Mouse (Mus musculus) heart, postnatal 0 days (tissue): ENCODE measurements around the gene Patj. TPM values are rescaled to one million over a fixed set of nuclear protein-coding genes. Genes with fewer than 3 reads are reported as not detected.
"Not testable (repeated sequence)": the region's sequence is repeated elsewhere in the genome, so short reads cannot be mapped to it uniquely, and the experiment has no call there.

Source experiments
- ATAC-seq: fragments of 200-750 bp; cut with Nextera tagmentation; 2 replicates; pipeline ENCODE4 v1.8.0; 2017; ENCODE audit warnings: low read depth, moderate number of reproducible peaks, moderate library complexity; ENCODE audit not compliant: insufficient read depth
- DNase-seq: peaks from one replicate; pipeline ENCODE4 v3.0.0-alpha.2; 2016; ENCODE audit warnings: low spot score
- H3K27ac ChIP-seq: fragments of 300-500 bp; sonication (generic); 2 replicates; pipeline ENCODE4 v1.5.1; 2014; ENCODE audit warnings: low read depth, mild to moderate bottlenecking
- H3K27me3 ChIP-seq: fragments of 300-500 bp; sonication (generic); 2 replicates; pipeline ENCODE4 v1.6.1; 2014; ENCODE audit warnings: low read length, mixed read lengths; ENCODE audit not compliant: control insufficient read depth, insufficient read depth
- H3K36me3 ChIP-seq: fragments of 300-500 bp; sonication (generic); replicated peaks from 2 replicates; pipeline ENCODE4 v1.6.1; 2014; ENCODE audit warnings: low read length, mixed read lengths; ENCODE audit not compliant: control insufficient read depth, insufficient read depth
- H3K4me1 ChIP-seq: fragments of 300-500 bp; sonication (generic); 2 replicates; pipeline ENCODE4 v1.6.1; 2014; ENCODE audit warnings: antibody characterized with exemption; ENCODE audit not compliant: control insufficient read depth, insufficient read depth
- H3K4me2 ChIP-seq: fragments of 300-500 bp; sonication (generic); 2 replicates; pipeline ENCODE4 v1.6.1; 2014; ENCODE audit warnings: low read depth, mild to moderate bottlenecking, low read length, moderate library complexity
- H3K4me3 ChIP-seq: fragments of 300-500 bp; sonication (generic); 2 replicates; pipeline ENCODE4 v1.5.1; 2014; ENCODE audit warnings: low read depth, low read length
- H3K9ac ChIP-seq: fragments of 300-500 bp; sonication (generic); replicated peaks from 2 replicates; pipeline ENCODE4 v1.6.1; 2014; ENCODE audit warnings: low read depth, low read length, mixed read lengths
- H3K9me3 ChIP-seq: fragments of 300-500 bp; sonication (generic); replicated peaks from 2 replicates; pipeline ENCODE4 v1.6.1; 2016; ENCODE audit warnings: low read length; ENCODE audit not compliant: control insufficient read depth
- CTCF ChIP-seq: IDR thresholded peaks from 2 replicates; pipeline ENCODE4 v1.5.1; 2016; ENCODE audit warnings: antibody characterized with exemption, control low read depth, low read depth
- EP300 ChIP-seq: IDR thresholded peaks from 2 replicates; pipeline ENCODE4 v1.6.1; 2016; ENCODE audit warnings: antibody characterized with exemption, low read depth
- WGBS: fragments of 180-500 bp; shearing (Covaris S2); extraction: QIAGEN DNeasy Blood & Tissue Kit; methylation state at CpG from one replicate; pipeline ENCODE4 v1.1.7; 2014; 5-methylcytosine and 5-hydroxymethylcytosine counted together
- polyA plus RNA-seq: library from polyadenylated mRNA; unstranded; fragments of >200 nt; fragmentation: Nextera tagmentation; extraction: Ambion mirVana; gene quantifications from 2 replicates; pipeline ENCODE4 v1.2.1, GENCODE M21; 2015
- total RNA-seq: library from RNA; depleted of rRNA; stranded (reverse); fragments of >200 nt; gene quantifications from 2 replicates; pipeline ENCODE4 v1.2.3, GENCODE M21; 2014; ENCODE audit warnings: low replicate concordance

The Patj gene
- total and polyA plus RNA-seq, 2 experiments from 2014 or later: 5.2 to 1,302 TPM

DNA sequence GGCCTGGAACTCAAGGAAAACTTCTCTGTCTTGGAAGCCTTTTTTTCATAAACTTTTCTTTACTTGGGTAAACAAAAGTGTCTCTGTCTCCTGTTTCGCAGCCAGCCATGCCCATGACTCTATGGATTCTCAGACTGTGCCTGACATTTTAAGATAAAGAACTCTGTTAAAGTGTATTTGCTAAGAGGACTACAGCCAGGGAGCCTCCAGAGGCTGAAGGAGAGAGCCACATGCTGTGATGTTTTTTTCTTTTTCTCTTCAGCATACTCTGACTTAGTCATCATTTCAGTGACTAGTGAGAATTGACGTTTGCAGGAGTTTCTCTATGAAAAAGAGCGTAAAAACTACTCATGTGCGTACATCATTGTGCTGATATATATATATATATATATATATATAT lies 7.9 kb downstream of the Patj start:
- TF ChIP-seq EP300 (no peak), CTCF (no peak)
- Histone ChIP-seq H3K4me2 (no peak overlapping the region), H3K4me3 (no peak overlapping the region), H3K27ac (no peak overlapping the region), H3K9me3 (no peaks in the 10 kb centered on the region), H3K9ac (no peak overlapping the region), H3K27me3 (no peaks in the 10 kb centered on the region), H3K36me3 (no peaks in the 10 kb centered on the region), H3K4me1 (no peaks in the 10 kb centered on the region)
- 76% methylated on average over 4 of the region's 4 CpGs for WGBS
- DNase-seq (no peak), ATAC-seq (no peak)

DNA sequence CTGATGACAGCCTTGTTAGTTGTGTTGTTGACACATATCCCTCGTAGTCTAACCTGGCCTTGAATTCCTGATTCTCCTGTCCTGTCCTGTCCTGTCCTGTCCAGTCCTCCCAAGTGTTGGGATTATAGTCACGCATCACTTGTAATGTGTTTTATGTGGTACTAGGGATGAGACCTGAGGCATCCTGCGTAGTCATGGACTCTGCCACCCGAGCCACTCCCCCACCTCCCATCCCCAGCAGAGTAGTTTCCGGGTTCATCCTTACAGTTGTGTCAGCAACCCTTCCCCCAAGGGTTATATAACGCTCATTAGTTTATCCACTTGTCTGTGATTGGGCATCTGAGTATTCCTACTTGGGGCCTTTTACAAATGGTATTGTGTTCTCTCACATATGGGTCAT lies 8.8 kb downstream of the Patj start:
- Histone ChIP-seq H3K36me3 (no peaks in the 10 kb centered on the region), H3K9ac (no peak overlapping the region), H3K9me3 (no peaks in the 10 kb centered on the region), H3K27me3 (no peaks in the 10 kb centered on the region), H3K4me1 (no peaks in the 10 kb centered on the region), H3K4me3 (no peak overlapping the region), H3K4me2 (no peak overlapping the region), H3K27ac (no peak overlapping the region)
- TF ChIP-seq EP300: no peak
- no peak for TF ChIP-seq CTCF
- ATAC-seq: no peak
- 82% methylated on average over 6 of the region's 6 CpGs for WGBS
- no peak for DNase-seq

DNA sequence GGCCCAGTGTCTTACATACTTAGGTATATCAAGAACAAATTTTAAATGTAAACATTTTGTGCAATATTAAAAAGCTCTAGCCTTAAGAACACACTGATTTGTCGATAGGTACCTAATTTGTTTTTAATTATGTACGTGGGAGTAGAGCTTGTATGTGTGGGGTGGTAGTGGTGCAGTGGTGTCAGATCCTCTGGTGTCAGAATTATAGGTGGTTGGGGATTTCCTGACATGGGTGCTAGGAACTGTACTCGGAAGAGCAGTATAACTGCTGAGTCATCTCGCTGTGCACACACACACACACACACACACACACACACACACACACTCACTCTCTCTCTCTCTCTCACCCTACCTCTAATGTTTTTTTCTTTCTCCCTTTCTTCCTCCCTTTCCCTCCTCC lies 12.9 kb downstream of the Patj start:
- H3K9ac ChIP-seq: no peak overlapping the region
- no peak overlapping the region for H3K4me3 ChIP-seq
- no peak for DNase-seq
- H3K36me3 ChIP-seq: 0 out of 2 replicates have a peak, but pooled peaks cover 3% of the 10 kb centered on the region
- no peak for TF ChIP-seq EP300
- TF ChIP-seq CTCF: no peak
- no peaks in the 10 kb centered on the region for H3K9me3 ChIP-seq
- H3K4me1 ChIP-seq: no peaks in the 10 kb centered on the region
- 86% methylated on average over 4 of the region's 4 CpGs for WGBS
- H3K27me3 ChIP-seq: no peaks in the 10 kb centered on the region
- no peak for ATAC-seq
- no peak overlapping the region for H3K27ac ChIP-seq
- H3K4me2 ChIP-seq: no peak overlapping the region

DNA sequence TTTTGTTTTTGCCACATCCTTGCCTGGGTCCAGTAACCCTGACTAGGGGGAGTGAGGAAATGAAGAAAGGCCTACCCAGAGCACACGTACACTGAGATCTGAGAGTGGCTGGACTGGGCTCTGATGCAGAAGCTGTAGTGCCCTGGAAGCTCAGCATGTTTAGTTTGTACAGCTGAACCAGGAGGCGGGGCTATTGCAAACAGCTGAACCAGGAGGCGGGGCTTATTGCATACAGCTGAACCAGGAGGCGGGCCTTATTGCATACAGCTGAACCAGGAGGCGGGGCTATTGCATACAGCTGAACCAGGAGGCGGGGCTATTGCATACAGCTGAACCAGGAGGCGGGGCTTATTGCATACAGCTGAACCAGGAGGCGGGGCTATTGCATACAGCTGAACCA lies 19.6 kb downstream of the Patj start:
- H3K27me3 ChIP-seq, DNase-seq, H3K4me3 ChIP-seq, H3K9ac ChIP-seq, ATAC-seq, H3K4me1 ChIP-seq, H3K36me3 ChIP-seq, H3K27ac ChIP-seq, H3K4me2 ChIP-seq, H3K9me3 ChIP-seq: not testable (repeated sequence)
- 89% methylated on average over 8 of the region's 8 CpGs for WGBS

DNA sequence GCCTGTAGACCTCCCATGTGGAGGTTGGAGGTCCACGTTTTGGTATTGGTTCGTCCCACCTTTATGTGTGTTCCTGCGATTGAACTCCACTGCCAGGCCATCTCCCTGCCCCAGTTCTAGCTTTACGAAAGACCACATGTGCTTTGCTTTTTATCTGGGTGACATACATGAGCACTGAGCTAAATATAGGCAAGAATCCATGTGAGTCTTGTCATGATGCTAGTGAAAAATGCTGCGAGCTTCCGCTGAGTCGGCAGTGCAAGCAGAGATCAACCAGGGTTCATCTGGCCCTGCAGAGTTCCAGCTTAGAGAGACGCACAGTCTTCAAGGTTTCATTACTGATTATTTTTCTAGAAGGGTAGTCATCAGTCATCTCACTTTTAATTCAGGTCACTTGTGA lies 32.8 kb downstream of the Patj start:
- Histone ChIP-seq H3K36me3 (no peaks in the 10 kb centered on the region), H3K4me1 (no peaks in the 10 kb centered on the region), H3K4me3 (no peak overlapping the region), H3K4me2 (no peak overlapping the region), H3K9ac (no peak overlapping the region), H3K9me3 (no peaks in the 10 kb centered on the region), H3K27ac (peak overlapping the region; percentile 64), H3K27me3 (no peaks in the 10 kb centered on the region)
- ATAC-seq (peak; percentile 93), DNase-seq (peak; percentile 87)
- TF ChIP-seq EP300 (peak; percentile 87), CTCF (no peak)
- 25% methylated on average over 8 of the region's 8 CpGs for WGBS

DNA sequence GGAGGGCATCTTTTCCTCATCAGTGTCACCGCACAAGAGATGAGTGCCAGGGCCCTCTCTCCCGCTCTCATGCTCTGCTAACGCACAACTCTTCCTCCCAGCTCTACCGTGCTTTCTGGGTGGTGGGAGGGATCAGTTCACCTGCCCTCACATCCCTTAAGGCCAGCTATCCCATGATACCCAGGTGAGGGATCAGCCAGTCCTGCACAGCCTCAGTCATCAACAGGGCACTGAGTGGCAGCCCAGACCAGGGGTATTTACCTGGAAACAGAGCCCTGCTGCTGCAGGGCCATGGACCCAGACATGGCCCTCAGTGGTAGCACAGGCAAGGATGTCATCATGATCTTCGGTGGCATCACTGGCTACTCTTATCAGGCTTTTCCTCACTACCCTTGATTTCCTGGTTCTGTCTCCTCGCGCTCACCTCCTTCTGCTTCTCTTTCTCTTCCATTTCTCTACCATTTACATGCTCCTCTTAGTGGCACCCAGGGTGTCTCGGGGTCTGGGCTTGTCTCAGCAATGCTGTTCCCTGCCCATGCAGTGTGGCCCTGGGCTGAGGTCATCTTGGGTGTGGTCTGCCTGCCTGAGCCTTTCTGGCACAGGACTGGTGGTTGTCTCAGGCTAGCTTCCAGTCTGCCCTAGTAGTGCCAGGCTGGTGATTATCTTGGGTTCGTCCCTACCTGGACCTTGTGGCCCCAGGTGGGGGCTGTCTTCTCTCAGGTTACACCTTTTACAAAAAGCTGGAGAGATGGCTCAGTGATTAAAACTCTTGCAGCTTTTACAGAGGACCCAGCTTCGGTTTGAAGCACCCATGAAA lies 40.3 kb downstream of the Patj start:
- no peak overlapping the region; the same call in 1 of the 2 replicates for H3K27ac ChIP-seq
- no peak for TF ChIP-seq CTCF
- no peak for TF ChIP-seq EP300
- WGBS: 74% methylated on average over 10 of the region's 10 CpGs
- DNase-seq: no peak
- no peaks in the 10 kb centered on the region for H3K36me3 ChIP-seq
- no peaks in the 10 kb centered on the region for H3K9me3 ChIP-seq
- no peak overlapping the region for H3K4me3 ChIP-seq
- H3K4me2 ChIP-seq: no peak overlapping the region
- no peaks in the 10 kb centered on the region; the same call in 1 of the 2 replicates for H3K4me1 ChIP-seq
- H3K27me3 ChIP-seq: no peaks in the 10 kb centered on the region
- H3K9ac ChIP-seq: no peak overlapping the region
- 0 out of 2 replicates have a peak, but pooled peaks have one; percentile 11 for ATAC-seq
